Mouse (Mus musculus) C2C12 (cell line): ENCODE results near the gene Nnmt.

Experiments used
- CTCF ChIP-seq: IDR thresholded peaks from one replicate; pipeline ENCODE4 v1.5.1; 2011; ENCODE audit not compliant: control insufficient read depth, insufficient read depth, insufficient read length
- MAX ChIP-seq: IDR thresholded peaks from one replicate; pipeline ENCODE4 v1.6.1; 2011; ENCODE audit warnings: mild to moderate bottlenecking, control low read depth

DNA sequence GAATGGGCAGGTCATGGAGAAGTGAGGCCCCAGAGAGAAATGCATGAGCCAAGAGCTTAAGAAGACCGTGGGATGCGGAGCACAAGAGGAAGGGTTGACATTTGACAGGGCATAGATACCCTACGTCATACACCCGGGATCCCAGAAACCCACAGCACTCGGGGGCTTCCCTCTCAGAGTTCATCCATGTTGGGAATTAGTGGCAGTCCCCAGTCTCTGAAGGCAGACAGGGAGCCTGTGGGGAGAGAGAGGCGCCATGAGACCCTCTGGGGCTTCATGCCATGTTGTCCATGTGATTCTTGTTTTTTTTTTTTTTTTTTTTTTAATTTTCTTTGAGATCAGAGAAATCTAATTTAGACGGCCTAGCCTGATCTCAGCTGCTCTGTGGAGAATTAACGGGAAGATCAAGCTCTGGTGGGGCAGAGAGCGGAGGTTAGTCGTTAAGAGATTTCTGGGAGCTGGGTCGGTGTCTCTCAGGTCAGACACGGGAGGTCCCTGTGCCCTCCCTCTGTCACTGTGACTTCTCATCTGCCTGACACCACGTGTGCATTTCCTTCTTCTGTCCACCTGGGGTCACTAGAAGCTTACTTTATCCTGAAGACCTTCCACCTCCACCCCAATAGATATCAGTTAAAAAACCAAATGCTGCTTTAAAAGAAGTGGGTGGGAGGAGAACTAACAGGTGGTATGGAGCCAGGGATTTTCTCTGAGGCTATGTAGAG is 40.1 kb upstream of the Nnmt start:
- TF ChIP-seq CTCF, result no peak
- TF ChIP-seq MAX, result no peak
